Mouse (Mus musculus) layer of hippocampus, adult 2 months (tissue): ENCODE measurements around the gene Hist1h2ap. TPM values are rescaled to one million over a fixed set of nuclear protein-coding genes. Genes with fewer than 3 reads are reported as not detected.
A peak's percentile ranks its signal among the peaks of the same experiment; 100 is the strongest.
"Not testable (repeated sequence)": the region's sequence is repeated elsewhere in the genome, so short reads cannot be mapped to it uniquely, and the experiment has no call there.

Source experiments
- DNase-seq, 2 experiments: peaks; one replicate each; pipeline ENCODE4 v3.0.0; 2022; ENCODE audit warnings: low spot score in 2 of 2
- H3K27ac ChIP-seq: fragments of 200-600 bp; 2 replicates; pipeline ENCODE4 v1.8.1; 2022
- H3K4me3 ChIP-seq: fragments of 200-600 bp; 2 replicates; pipeline ENCODE4 v1.8.1; 2022; ENCODE audit warnings: mild to moderate bottlenecking
- CTCF ChIP-seq: fragments of 200-600 bp; conservative IDR thresholded peaks from 2 replicates; pipeline ENCODE4 v1.8.1; 2022; ENCODE audit warnings: antibody characterized with exemption, mild to moderate bottlenecking, moderate library complexity
- long read RNA-seq, 2 experiments: library from polyadenylated mRNA; stranded (forward); transcript quantifications; one replicate each; pipeline ENCODE4 v2.0.0; 2021; ENCODE audit warnings: borderline mapping rate in 2 of 2
- total RNA-seq, 2 experiments: library from RNA; stranded (reverse); gene quantifications; 2 replicates each; pipeline ENCODE4 v1.2.3; 2021

Hist1h2ap gene
- total RNA-seq: 10 to 100 TPM; 11.3 to 15.9 TPM
- long read RNA-seq, experiment 1, partial matches to known transcripts: 0 of 2 reads
- long read RNA-seq, experiment 1, other reads (novel, unspliced or antisense): 0 of 2 reads
- long read RNA-seq, experiment 2, partial matches to known transcripts: 0 of 2 reads
- long read RNA-seq, experiment 2, other reads (novel, unspliced or antisense): 0 of 2 reads

DNA sequence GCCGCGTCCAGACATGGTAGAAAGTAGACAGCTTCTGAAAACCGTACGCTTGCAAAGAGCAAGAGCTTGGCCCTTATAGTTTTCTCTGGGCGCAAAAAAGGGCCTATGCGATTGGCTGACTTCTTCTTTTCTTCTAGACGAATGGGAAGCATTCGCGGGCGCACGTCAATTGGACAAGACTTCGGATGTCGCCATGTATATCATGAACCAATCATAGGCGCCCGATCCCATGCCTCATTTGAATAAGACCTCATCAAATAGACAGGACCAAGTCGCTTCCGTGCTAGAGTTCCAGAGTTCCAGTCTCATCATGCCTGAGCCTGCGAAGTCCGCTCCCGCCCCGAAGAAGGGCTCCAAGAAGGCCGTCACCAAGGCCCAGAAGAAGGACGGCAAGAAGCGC, at the start of gene Hist1h2ap, which contains the start of gene Hist1h2br:
TSS of gene Hist1h2ap (minus strand) at position 47 of the 400 bp plus-strand sequence.
TSS of gene Hist1h2br (plus strand) at position 283 of the 400 bp plus-strand sequence.
- not testable (repeated sequence) for H3K4me3 ChIP-seq, DNase-seq, H3K27ac ChIP-seq

- no peak overlapping the region for H3K27ac ChIP-seq
Measured at GRCm38 (mm10) chr13:21882760-21883405, 49.6 kb upstream of the Hist1h2ap start.

GRCm38 (mm10) chr13:21881878-21882669, 48.8 kb upstream of the Hist1h2ap start:
- Histone ChIP-seq H3K27ac (no peak overlapping the region), H3K4me3 (peak overlapping the region; percentile 58)
- peak; percentile 44 to 52 for DNase-seq
- TF ChIP-seq CTCF: no peak

More at GRCm38 (mm10) chr13:21882760-21883405, 49.6 kb upstream of the Hist1h2ap start:
- DNase-seq: peak; percentile 60 to 63
- no peak for TF ChIP-seq CTCF
- peak overlapping the region; percentile 58 for H3K4me3 ChIP-seq

DNA sequence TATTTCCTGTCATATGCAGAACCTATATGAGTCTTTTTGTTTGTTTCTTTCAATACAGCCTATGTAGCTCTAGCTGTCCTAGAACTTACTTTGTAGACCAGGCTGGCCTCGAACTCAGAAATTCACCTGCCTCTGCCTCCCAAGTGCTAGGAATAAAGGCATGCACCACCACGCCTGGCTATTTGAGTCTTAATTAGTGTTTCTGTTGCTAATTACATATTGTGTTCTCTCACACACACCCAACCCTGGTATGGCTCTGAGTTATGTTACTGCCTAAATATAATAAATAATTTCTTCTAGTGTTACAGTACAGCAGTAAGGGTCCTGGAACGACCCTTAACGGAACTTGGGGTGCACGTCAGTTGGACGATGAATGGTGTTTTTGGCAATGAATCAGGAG, 47.4 kb upstream of the Hist1h2ap start:
- TF ChIP-seq CTCF: no peak
- DNase-seq: no peak
- H3K27ac ChIP-seq: no peak overlapping the region
- no peak overlapping the region for H3K4me3 ChIP-seq

GRCm38 (mm10) chr13:21865503-21865902, 32.2 kb upstream of the Hist1h2ap start:
- not testable (repeated sequence) for DNase-seq, H3K27ac ChIP-seq

GRCm38 (mm10) chr13:21861608-21862007, 28.3 kb upstream of the Hist1h2ap start:
- H3K27ac ChIP-seq: no peak overlapping the region
- H3K4me3 ChIP-seq: no peak overlapping the region
- no peak for DNase-seq
- TF ChIP-seq CTCF: no peak

More at GRCm38 (mm10) chr13:21865503-21865902, 32.2 kb upstream of the Hist1h2ap start:
- not testable (repeated sequence) for H3K4me3 ChIP-seq

DNA sequence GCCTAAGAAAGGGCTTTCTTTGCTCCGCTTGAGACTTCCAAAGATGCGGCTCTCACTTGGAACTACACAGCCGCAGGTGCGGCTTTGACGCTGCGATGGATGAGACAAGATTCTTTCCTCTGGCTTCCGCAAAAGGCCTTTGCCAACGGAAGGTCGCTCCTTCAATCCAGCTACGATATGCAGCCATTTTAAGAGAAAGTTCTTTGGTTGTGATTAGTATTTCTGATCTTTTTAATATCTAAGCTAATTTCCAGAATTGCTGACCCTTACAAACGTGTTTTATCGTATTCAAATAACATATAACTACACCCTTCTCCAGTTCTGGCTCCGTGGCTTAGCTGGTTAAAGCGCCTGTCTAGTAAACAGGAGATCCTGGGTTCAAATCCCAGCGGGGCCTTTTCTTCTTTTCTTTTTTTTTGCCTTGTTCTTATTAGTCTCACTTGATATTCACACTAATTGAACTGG, 22.4 kb upstream of the Hist1h2ap start:
- peak overlapping the region; percentile 73; the same call in 1 of the 2 replicates for H3K27ac ChIP-seq
- peak overlapping the region; percentile 68 for H3K4me3 ChIP-seq
- TF ChIP-seq CTCF: no peak
- peak; percentile 74 to 83 for DNase-seq

DNA sequence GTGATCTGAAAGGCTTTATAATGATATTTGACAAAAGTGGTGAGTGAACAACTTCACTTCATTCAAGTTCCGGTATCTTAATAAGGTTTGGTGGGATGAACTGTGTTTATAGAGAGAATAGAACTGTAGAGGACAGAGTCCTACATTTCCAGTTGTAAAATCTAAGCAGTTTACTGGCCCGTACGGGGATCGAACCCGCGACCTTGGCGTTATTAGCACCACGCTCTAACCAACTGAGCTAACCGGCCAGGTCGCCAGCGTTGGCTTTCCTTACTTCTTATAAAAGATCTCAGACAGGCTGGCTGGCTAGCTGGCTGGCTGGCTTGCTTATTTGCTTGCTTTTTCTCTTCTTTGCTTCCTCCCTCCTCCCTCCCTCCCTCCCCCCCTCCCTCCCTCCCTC, 21.8 kb upstream of the Hist1h2ap start:
- no peak overlapping the region for H3K27ac ChIP-seq
- peak overlapping the region; percentile 68 for H3K4me3 ChIP-seq
- DNase-seq: peak; percentile 80 to 81
- TF ChIP-seq CTCF: no peak

GRCm38 (mm10) chr13:21852215-21852945, 19.1 kb upstream of the Hist1h2ap start:
- no peak overlapping the region for H3K27ac ChIP-seq
- DNase-seq: no peak
- no peak overlapping the region for H3K4me3 ChIP-seq
- no peak for TF ChIP-seq CTCF

GRCm38 (mm10) chr13:21850696-21851095, 17.4 kb upstream of the Hist1h2ap start:
- H3K27ac ChIP-seq, DNase-seq, H3K4me3 ChIP-seq: not testable (repeated sequence)

DNA sequence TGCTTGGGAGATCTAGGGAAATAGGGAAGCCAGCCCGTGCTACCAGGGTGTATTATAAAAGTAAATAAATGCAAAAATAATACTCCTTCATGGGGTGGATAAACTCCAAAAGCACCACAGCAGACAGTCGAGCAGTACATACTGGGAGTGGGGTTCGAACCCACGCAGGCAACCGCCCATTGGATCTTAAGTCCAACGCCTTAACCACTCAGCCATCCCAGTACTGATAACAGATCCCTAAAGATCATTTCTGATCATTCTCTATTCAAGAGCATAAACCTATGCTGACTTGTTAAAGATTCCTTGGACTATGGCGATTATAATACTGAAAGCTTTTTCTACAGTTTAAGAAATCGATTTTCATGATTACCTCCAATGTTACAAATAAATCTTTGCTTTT, 14.6 kb upstream of the Hist1h2ap start:
- Histone ChIP-seq H3K4me3 (no peak overlapping the region), H3K27ac (no peak overlapping the region)
- DNase-seq: no peak
- TF ChIP-seq CTCF: no peak

GRCm38 (mm10) chr13:21846356-21846755, 13.0 kb upstream of the Hist1h2ap start:
- not testable (repeated sequence) for DNase-seq, H3K27ac ChIP-seq, H3K4me3 ChIP-seq

- H3K27ac ChIP-seq, DNase-seq, H3K4me3 ChIP-seq: not testable (repeated sequence)
Measured at GRCm38 (mm10) chr13:21840508-21840907, 7.2 kb upstream of the Hist1h2ap start.

DNA sequence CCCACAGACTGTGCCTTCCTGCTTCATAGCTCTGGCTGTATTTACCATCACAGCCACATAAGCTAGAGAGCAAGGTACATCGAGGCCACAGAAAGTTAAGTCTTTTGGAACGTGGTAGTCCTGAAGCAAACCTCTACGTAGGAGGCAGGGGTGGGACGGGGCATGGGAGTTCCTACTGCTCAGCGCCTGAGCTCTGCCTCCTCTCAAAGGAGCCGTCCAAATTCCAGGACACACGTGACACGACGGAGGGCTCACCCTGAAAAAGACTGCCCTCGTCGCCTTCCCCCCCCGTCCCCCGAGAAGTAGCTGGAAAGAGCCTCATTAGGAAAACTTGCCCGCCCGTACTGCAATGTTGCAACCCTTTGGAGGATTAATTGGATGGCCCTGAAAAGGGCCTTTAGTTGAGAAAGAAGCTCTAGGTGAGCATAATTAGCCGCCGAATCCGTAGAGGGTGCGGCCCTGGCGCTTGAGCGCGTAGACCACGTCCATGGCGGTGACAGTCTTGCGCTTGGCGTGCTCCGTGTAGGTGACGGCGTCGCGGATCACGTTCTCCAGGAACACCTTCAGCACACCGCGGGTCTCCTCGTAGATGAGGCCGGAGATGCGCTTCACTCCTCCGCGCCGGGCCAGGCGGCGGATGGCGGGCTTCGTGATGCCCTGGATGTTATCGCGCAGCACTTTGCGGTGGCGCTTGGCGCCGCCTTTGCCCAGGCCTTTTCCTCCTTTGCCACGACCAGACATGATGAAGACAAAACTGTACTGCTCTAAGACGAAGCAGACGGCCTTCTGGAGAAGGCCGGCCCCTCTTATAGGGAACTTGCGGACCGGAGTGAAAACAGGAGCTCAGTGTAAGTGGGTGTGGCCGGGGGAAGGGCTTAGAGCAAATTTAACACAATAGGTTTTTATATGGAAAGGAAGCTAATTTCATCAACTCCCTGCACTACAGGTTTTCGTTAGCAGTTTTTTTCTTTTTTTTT, 1.6 kb downstream of the Hist1h2ap start, which contains the start of gene Hist1h4n:
TSS of gene Hist1h4n (minus strand) at position 779 of the 977 bp plus-strand sequence.
- peak within 1 kb of the TSS; percentile 24; the same call in 1 of the 2 replicates for H3K4me3 ChIP-seq
- peak; percentile 23 to 27 for DNase-seq
- H3K27ac ChIP-seq: not testable (repeated sequence)
